Mouse (Mus musculus): ENCODE data around the gene Hnrnpu. TPM values are rescaled to one million over a fixed set of nuclear protein-coding genes. Genes with fewer than 3 reads are reported as not detected.
"Not testable (repeated sequence)": the region's sequence is repeated elsewhere in the genome, so short reads cannot be mapped to it uniquely, and the experiment has no call there.

Gene Hnrnpu
- polyA plus RNA-seq, 1 experiment, result 34.2 TPM

- DNase-seq (ENCODE audit: low read depth, low spot score), result no peak
- WGBS, result under 1% methylated on average over 17 of the region's 17 CpGs
Measured at GRCm38 (mm10) chr1:178318002-178318388, 19.6 kb downstream of the Hnrnpu start.

GRCm38 (mm10) chr1:178317275-178318001, 20.2 kb downstream of the Hnrnpu start:
- DNase-seq (ENCODE audit: low read depth, low spot score), result no peak
- 10% methylated on average over 10 of the region's 10 CpGs for WGBS

- WGBS, result 56% methylated on average over 2 of the region's 2 CpGs
- no peak for DNase-seq (ENCODE audit: low read depth, low spot score)
Measured at GRCm38 (mm10) chr1:178314236-178314635, 23.4 kb downstream of the Hnrnpu start.

GRCm38 (mm10) chr1:178313039-178313597, 24.5 kb downstream of the Hnrnpu start:
- DNase-seq (ENCODE audit: low read depth, low spot score), result no peak
- 80% methylated on average over 1 of the region's 1 CpGs for WGBS

DNA sequence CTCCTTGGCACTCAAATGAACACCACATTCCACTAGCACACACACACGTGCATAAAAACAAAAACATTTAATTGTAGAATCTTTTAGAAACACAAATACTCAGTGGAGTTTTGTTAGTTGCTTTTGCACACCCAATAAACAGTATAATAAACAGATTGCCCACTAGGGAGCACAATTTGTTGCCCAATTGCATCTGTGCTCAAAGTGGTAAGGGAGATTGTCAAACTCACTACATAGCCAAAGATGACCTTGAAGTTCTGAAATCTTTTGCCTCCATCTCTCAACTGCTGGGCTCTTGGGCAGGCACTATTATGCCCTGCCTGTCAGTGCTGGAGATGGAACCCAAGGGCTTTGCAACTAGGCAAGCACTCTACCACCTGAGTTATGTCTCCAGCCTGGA, 27.5 kb downstream of the Hnrnpu start:
- 37% methylated on average over 1 of the region's 1 CpGs for WGBS
- no peak for DNase-seq (ENCODE audit: low read depth, low spot score)

GRCm38 (mm10) chr1:178309487-178309886, 28.1 kb downstream of the Hnrnpu start:
- WGBS, result 21% methylated on average over 2 of the region's 2 CpGs
- DNase-seq (ENCODE audit: low read depth, low spot score), result no peak

GRCm38 (mm10) chr1:178303425-178303824, 34.2 kb downstream of the Hnrnpu start:
- WGBS, result 25% methylated on average over 3 of the region's 3 CpGs
- DNase-seq (ENCODE audit: low read depth, low spot score), result peak; percentile 54

- DNase-seq (ENCODE audit: low read depth, low spot score), result not testable (repeated sequence)
- 98% methylated on average over 2 of the region's 2 CpGs for WGBS
Measured at GRCm38 (mm10) chr1:178301261-178301660, 36.3 kb downstream of the Hnrnpu start.

GRCm38 (mm10) chr1:178294051-178294450, 43.5 kb downstream of the Hnrnpu start:
- WGBS, result 96% methylated on average over 1 of the region's 1 CpGs
- DNase-seq (ENCODE audit: low read depth, low spot score), result no peak

DNA sequence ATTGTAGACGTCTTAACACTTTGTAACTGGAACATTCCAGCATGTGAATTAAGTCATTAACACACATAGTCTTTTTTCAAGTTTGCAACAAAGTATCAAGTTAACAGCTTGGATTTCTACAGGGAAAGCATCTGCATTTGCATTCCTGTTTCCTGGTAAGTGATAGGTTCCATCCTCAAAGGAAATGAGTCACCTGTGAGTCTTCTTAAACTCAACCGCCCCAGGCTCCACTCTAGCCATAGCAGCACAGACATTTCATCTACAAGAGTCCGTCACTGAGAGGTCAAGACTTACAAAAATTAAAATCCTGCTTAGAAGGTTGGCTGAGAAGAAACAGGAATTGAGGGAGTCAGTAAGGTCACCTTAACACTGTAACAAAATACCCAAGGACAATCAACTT, 45.9 kb downstream of the Hnrnpu start:
- WGBS, result 82% methylated on average over 3 of the region's 3 CpGs
- no peak for DNase-seq (ENCODE audit: low read depth, low spot score)

DNA sequence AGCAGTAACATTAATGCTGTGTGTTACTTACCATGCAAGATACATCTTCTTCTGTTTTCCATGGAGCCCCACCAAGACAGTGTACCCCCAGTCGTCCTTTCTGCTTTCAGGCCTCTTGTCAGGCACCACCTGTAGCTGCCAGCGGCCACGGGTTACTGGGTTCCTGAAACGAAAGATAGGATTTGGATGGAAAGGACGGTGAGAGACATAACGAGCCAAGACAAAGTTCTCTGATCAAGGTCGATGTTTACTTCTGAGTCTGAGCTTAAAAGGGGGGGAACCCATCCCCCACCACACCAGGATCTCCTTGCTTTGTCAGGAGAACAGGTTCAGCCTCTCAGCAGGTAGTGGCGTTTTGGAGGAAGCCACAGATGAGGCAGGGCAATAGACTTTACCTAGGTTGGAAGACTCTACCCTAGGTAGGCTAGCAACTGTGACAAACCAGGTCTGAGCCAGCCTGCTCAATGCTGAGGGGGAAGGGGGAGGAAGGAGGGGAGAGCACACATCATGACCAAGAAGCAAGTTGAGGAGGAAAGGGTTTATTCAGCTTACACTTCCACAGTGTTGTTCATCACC, 49.9 kb downstream of the Hnrnpu start:
- WGBS, result 66% methylated on average over 8 of the region's 8 CpGs
- DNase-seq (ENCODE audit: low read depth, low spot score), result no peak

- 85% methylated on average over 2 of the region's 2 CpGs for WGBS
Measured at GRCm38 (mm10) chr1:178283946-178284720, 53.5 kb downstream of the Hnrnpu start.

GRCm38 (mm10) chr1:178283314-178283713, 54.3 kb downstream of the Hnrnpu start:
- 90% methylated on average over 3 of the region's 3 CpGs for WGBS
- not testable (repeated sequence) for DNase-seq (ENCODE audit: low read depth, low spot score)

More at GRCm38 (mm10) chr1:178283946-178284720, 53.5 kb downstream of the Hnrnpu start:
- no peak for DNase-seq (ENCODE audit: low read depth, low spot score)

GRCm38 (mm10) chr1:178276054-178276911, 61.3 kb downstream of the Hnrnpu start:
- peak; percentile 44 for DNase-seq (ENCODE audit: low read depth, low spot score)
- WGBS, result under 1% methylated on average over 87 of the region's 87 CpGs

DNA sequence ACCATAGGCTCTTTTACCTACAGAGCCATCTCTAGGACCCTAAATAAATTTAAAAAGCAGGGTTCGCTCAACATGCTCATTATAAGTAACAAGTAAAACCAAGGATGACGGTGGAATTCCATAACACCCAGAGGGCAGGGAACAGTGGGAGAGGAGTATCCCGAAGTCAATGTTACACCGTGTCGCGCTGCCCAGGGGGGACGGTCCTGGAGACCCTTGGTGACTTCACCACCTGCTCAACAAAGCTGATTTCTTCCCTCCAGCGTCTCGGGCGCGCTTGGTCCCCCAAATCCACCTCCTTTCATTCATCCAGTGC, 61.9 kb downstream of the Hnrnpu start:
- DNase-seq (ENCODE audit: low read depth, low spot score), result peak; percentile 11
- 4% methylated on average over 11 of the region's 11 CpGs for WGBS

GRCm38 (mm10) chr1:178275174-178275730, 62.3 kb downstream of the Hnrnpu start:
- peak; percentile 62 for DNase-seq (ENCODE audit: low read depth, low spot score)
- 19% methylated on average over 9 of the region's 9 CpGs for WGBS
